Mouse (Mus musculus) lung, embryonic 14.5 days (tissue): ENCODE measurements around the gene Cdc14b. TPM values are rescaled to one million over a fixed set of nuclear protein-coding genes. Genes with fewer than 3 reads are reported as not detected.
A peak's percentile ranks its signal among the peaks of the same experiment; 100 is the strongest.

Source experiments
- ATAC-seq: fragments of 200-750 bp; cut with Nextera tagmentation; 2 replicates; pipeline ENCODE4 v1.8.0; 2017; ENCODE audit warnings: mild to moderate bottlenecking, moderate TSS enrichment, moderate library complexity; ENCODE audit not compliant: insufficient read depth
- DNase-seq: peaks from one replicate; pipeline ENCODE4 v3.0.0-alpha.2; 2015
- H3K27ac ChIP-seq: fragments of 300-500 bp; sonication (generic); 2 replicates; pipeline ENCODE4 v1.5.1; 2014; ENCODE audit warnings: low read depth, mild to moderate bottlenecking, moderate library complexity
- H3K27me3 ChIP-seq: fragments of 300-500 bp; sonication (generic); 2 replicates; pipeline ENCODE4 v1.6.1; 2014; ENCODE audit warnings: low read length, control low read depth; ENCODE audit not compliant: insufficient read depth
- H3K36me3 ChIP-seq: fragments of 300-500 bp; sonication (generic); 2 replicates; pipeline ENCODE4 v1.6.1; 2014; ENCODE audit warnings: control low read depth; ENCODE audit not compliant: insufficient read depth
- H3K4me1 ChIP-seq: fragments of 300-500 bp; sonication (generic); 2 replicates; pipeline ENCODE4 v1.6.1; 2014; ENCODE audit warnings: antibody characterized with exemption, control low read depth; ENCODE audit not compliant: insufficient read depth
- H3K4me2 ChIP-seq: fragments of 300-500 bp; sonication (generic); 2 replicates; pipeline ENCODE4 v1.6.1; 2014; ENCODE audit warnings: mild to moderate bottlenecking
- H3K4me3 ChIP-seq: fragments of 300-500 bp; sonication (generic); 2 replicates; pipeline ENCODE4 v1.5.1; 2014; ENCODE audit warnings: low read depth, low read length
- H3K9ac ChIP-seq: fragments of 300-500 bp; sonication (generic); 2 replicates; pipeline ENCODE4 v1.6.1; 2014
- H3K9me3 ChIP-seq: fragments of 300-500 bp; sonication (generic); 2 replicates; pipeline ENCODE4 v1.6.1; 2016; ENCODE audit warnings: low read depth, low read length, control low read depth
- CTCF ChIP-seq: IDR thresholded peaks from 2 replicates; pipeline ENCODE4 v1.5.1; 2016; ENCODE audit warnings: antibody characterized with exemption, low read depth
- WGBS: fragments of 180-500 bp; shearing (Covaris S2); extraction: QIAGEN DNeasy Blood & Tissue Kit; methylation state at CpG from one replicate; pipeline ENCODE4 v1.1.7; 2014; 5-methylcytosine and 5-hydroxymethylcytosine counted together
- polyA plus RNA-seq: library from polyadenylated mRNA; unstranded; fragments of >200 nt; fragmentation: Nextera tagmentation; extraction: Ambion mirVana; gene quantifications from 2 replicates; pipeline ENCODE4 v1.2.1, GENCODE M21; 2014

Cdc14b gene
- polyA plus RNA-seq, 1 experiment from 2014 or later, result 20.3 TPM

- Histone ChIP-seq H3K9me3 (0 out of 2 replicates have a peak, but pooled peaks cover 5% of the 10 kb centered on the region), H3K27ac (peak within 1 kb of the TSS; percentile 84), H3K36me3 (no peaks in the 10 kb centered on the region), H3K4me2 (peak within 1 kb of the TSS; percentile 99), H3K27me3 (no peaks in the 10 kb centered on the region), H3K4me1 (0 out of 2 replicates have a peak, but pooled peaks cover 5% of the 10 kb centered on the region), H3K4me3 (peak within 1 kb of the TSS; percentile 84), H3K9ac (peak within 1 kb of the TSS; percentile 83)
- under 1% methylated on average over 31 of the region's 31 CpGs for WGBS
- no peak for TF ChIP-seq CTCF
- DNase-seq, result peak; percentile 100
- ATAC-seq, result peak; percentile 98
Observed at GRCm38 (mm10) chr13:64161548-64161915, 113.6 kb downstream of the Cdc14b start, which contains the start of gene Habp4. Habp4 (plus strand) TSS chr13:64161824.

- Histone ChIP-seq H3K4me1 (no peaks in the 10 kb centered on the region), H3K27ac (no peak overlapping the region), H3K36me3 (no peaks in the 10 kb centered on the region), H3K4me3 (no peak overlapping the region), H3K27me3 (no peaks in the 10 kb centered on the region), H3K4me2 (no peak overlapping the region), H3K9ac (no peak overlapping the region), H3K9me3 (no peaks in the 10 kb centered on the region)
- ATAC-seq (no peak), DNase-seq (no peak)
- no peak for TF ChIP-seq CTCF
Observed at GRCm38 (mm10) chr13:64156966-64157365, 118.1 kb downstream of the Cdc14b start.

- Histone ChIP-seq H3K4me2 (0 out of 2 replicates have a peak overlapping the region, but pooled peaks have one; percentile 29), H3K27me3 (no peaks in the 10 kb centered on the region), H3K4me3 (no peak overlapping the region), H3K9ac (no peak overlapping the region), H3K27ac (peak overlapping the region; percentile 87), H3K4me1 (peaks cover 6% of the 10 kb centered on the region; the same call in 1 of the 2 replicates), H3K9me3 (no peaks in the 10 kb centered on the region), H3K36me3 (no peaks in the 10 kb centered on the region)
- ATAC-seq, result no peak
- 11% methylated on average over 1 of the region's 1 CpGs for WGBS
- DNase-seq, result peak; percentile 82
- TF ChIP-seq CTCF, result peak; percentile 68
Observed at GRCm38 (mm10) chr13:64155171-64155571, 119.9 kb downstream of the Cdc14b start.

GRCm38 (mm10) chr13:64154651-64155050, 120.4 kb downstream of the Cdc14b start:
- no peak for ATAC-seq
- WGBS, result 44% methylated on average over 2 of the region's 2 CpGs

GRCm38 (mm10) chr13:64153751-64154267, 121.3 kb downstream of the Cdc14b start:
- TF ChIP-seq CTCF, result no peak
- H3K4me3 ChIP-seq, result peak overlapping the region; percentile 88
- H3K36me3 ChIP-seq, result no peaks in the 10 kb centered on the region
- no peaks in the 10 kb centered on the region for H3K9me3 ChIP-seq
- H3K9ac ChIP-seq, result peak overlapping the region; percentile 42
- WGBS, result 1% methylated on average over 18 of the region's 18 CpGs
- peak; percentile 57; the same call in 1 of the 2 replicates for ATAC-seq
- DNase-seq, result peak; percentile 51
- peaks cover 6% of the 10 kb centered on the region; the same call in 1 of the 2 replicates for H3K4me1 ChIP-seq
- peak overlapping the region; percentile 67 for H3K27ac ChIP-seq
- H3K4me2 ChIP-seq, result peak overlapping the region; percentile 90
- no peaks in the 10 kb centered on the region for H3K27me3 ChIP-seq

More at GRCm38 (mm10) chr13:64154651-64155050, 120.4 kb downstream of the Cdc14b start:
- peak; percentile 14 for DNase-seq
- TF ChIP-seq CTCF, result no peak
- H3K27ac ChIP-seq, result peak overlapping the region; percentile 26
- H3K4me1 ChIP-seq, result peaks cover 6% of the 10 kb centered on the region; the same call in 1 of the 2 replicates
- H3K4me3 ChIP-seq, result no peak overlapping the region
- H3K36me3 ChIP-seq, result no peaks in the 10 kb centered on the region
- no peak overlapping the region for H3K9ac ChIP-seq
- H3K27me3 ChIP-seq, result no peaks in the 10 kb centered on the region
- H3K9me3 ChIP-seq, result no peaks in the 10 kb centered on the region
- H3K4me2 ChIP-seq, result peak overlapping the region; percentile 29; the same call in 1 of the 2 replicates

- peak; percentile 99 for DNase-seq
- Histone ChIP-seq H3K9me3 (no peaks in the 10 kb centered on the region), H3K9ac (peak within 1 kb of the TSS; percentile 87), H3K27ac (peak within 1 kb of the TSS; percentile 94), H3K4me2 (peak within 1 kb of the TSS; percentile 90), H3K4me3 (peak within 1 kb of the TSS; percentile 88), H3K36me3 (no peaks in the 10 kb centered on the region), H3K4me1 (peaks cover 6% of the 10 kb centered on the region; the same call in 1 of the 2 replicates), H3K27me3 (no peaks in the 10 kb centered on the region)
- peak; percentile 96 for ATAC-seq
- TF ChIP-seq CTCF, result no peak
- under 1% methylated on average over 56 of the region's 56 CpGs for WGBS
Observed at GRCm38 (mm10) chr13:64153083-64153682, 121.9 kb downstream of the Cdc14b start, which contains the start of gene Zfp367. Zfp367 (minus strand) TSS chr13:64153202.

- H3K4me1 ChIP-seq, result peaks cover 6% of the 10 kb centered on the region; the same call in 1 of the 2 replicates
- H3K4me2 ChIP-seq, result peak overlapping the region; percentile 90
- no peaks in the 10 kb centered on the region for H3K9me3 ChIP-seq
- no peaks in the 10 kb centered on the region for H3K36me3 ChIP-seq
- WGBS, result under 1% methylated on average over 61 of the region's 61 CpGs
- peak overlapping the region; percentile 88 for H3K4me3 ChIP-seq
- DNase-seq, result peak; percentile 58
- peak; percentile 15 for ATAC-seq
- no peak for TF ChIP-seq CTCF
- H3K9ac ChIP-seq, result peak overlapping the region; percentile 87
- H3K27me3 ChIP-seq, result no peaks in the 10 kb centered on the region
- H3K27ac ChIP-seq, result peak overlapping the region; percentile 94
Observed at GRCm38 (mm10) chr13:64152671-64153082, 122.4 kb downstream of the Cdc14b start.
